Mouse (Mus musculus): ENCODE results near the gene Speer4a.
"Not testable (repeated sequence)": the region's sequence is repeated elsewhere in the genome, so short reads cannot be mapped to it uniquely, and the experiment has no call there.

Speer4a gene

GRCm38 (mm10) chr5:26039458-26039857 is at the start of gene Speer4a:
TSS of gene Speer4a (minus strand) at chr5:26039558.
- in situ Hi-C loops (cut with MboI, MseI), result not testable (repeated sequence)

GRCm38 (mm10) chr5:26079023-26079422 is 39.7 kb upstream of the Speer4a start:
- in situ Hi-C loops (cut with MboI, MseI), result loop anchor here (5.0 kb wide), 1 partner anchor 53 kb away; no protein-coding TSS in a partner anchor

GRCm38 (mm10) chr5:26070716-26071115 is 31.4 kb upstream of the Speer4a start:
- in situ Hi-C loops (cut with MboI, MseI), result no loop called here

GRCm38 (mm10) chr5:26058481-26058880 is 19.1 kb upstream of the Speer4a start, which contains the start of gene Gm7347:
TSS of gene Gm7347 (minus strand) at chr5:26058581.
- in situ Hi-C loops (cut with MboI, MseI), result not testable (repeated sequence)

GRCm38 (mm10) chr5:26022816-26023215 is 16.5 kb downstream of the Speer4a start, which contains the start of gene Gm5862:
TSS of gene Gm5862 (minus strand) at chr5:26022916.
- in situ Hi-C loops (cut with MboI, MseI), result not testable (repeated sequence)

GRCm38 (mm10) chr5:26007697-26008096 is 31.7 kb downstream of the Speer4a start:
- in situ Hi-C loops (cut with MboI, MseI), result loop anchor here (5.0 kb wide), 1 partner anchor 50 kb away; no protein-coding TSS in a partner anchor

GRCm38 (mm10) chr5:26006937-26007695 is 32.2 kb downstream of the Speer4a start:
- in situ Hi-C loops (cut with MboI, MseI), result loop anchor here (5.0 kb wide), 1 partner anchor 50 kb away; no protein-coding TSS in a partner anchor

GRCm38 (mm10) chr5:26004698-26005097 is 34.7 kb downstream of the Speer4a start, which contains the start of gene Gm1979:
TSS of gene Gm1979 (minus strand) at chr5:26004798.
- in situ Hi-C loops (cut with MboI, MseI), result loop anchor here (5.0 kb wide), 1 partner anchor 47 kb away; no protein-coding TSS in a partner anchor

- in situ Hi-C loops (cut with MboI, MseI), result not testable (repeated sequence)
Measured at GRCm38 (mm10) chr5:25988550-25988949, 50.8 kb downstream of the Speer4a start, which contains the start of gene Gm21698. TSS of gene Gm21698 (minus strand) at chr5:25988650.
